Mouse (Mus musculus) ES-Bruce4 (cell line): ENCODE measurements around the gene Ank2. TPM values are rescaled to one million over a fixed set of nuclear protein-coding genes. Genes with fewer than 3 reads are reported as not detected.

Experiments
- H3K27ac ChIP-seq: 2 replicates; pipeline ENCODE4 v1.5.1; 2012; ENCODE audit warnings: low read length, inconsistent platforms; ENCODE audit not compliant: insufficient read depth
- H3K27me3 ChIP-seq: 2 replicates; pipeline ENCODE4 v1.6.1; 2012; ENCODE audit warnings: mild to moderate bottlenecking, low read length, inconsistent platforms; ENCODE audit not compliant: control insufficient read depth, poor library complexity, insufficient read depth, severe bottlenecking
- H3K36me3 ChIP-seq: 2 replicates; pipeline ENCODE4 v1.6.1; 2012; ENCODE audit warnings: inconsistent platforms, mild to moderate bottlenecking, low read length, moderate library complexity; ENCODE audit not compliant: control insufficient read depth, poor library complexity, insufficient read depth, severe bottlenecking
- H3K4me1 ChIP-seq: one replicate; pipeline ENCODE4 v1.8.1; 2011; ENCODE audit warnings: low read length; ENCODE audit not compliant: control insufficient read depth, insufficient read depth
- H3K4me3 ChIP-seq: 2 replicates; pipeline ENCODE4 v1.5.1; 2011; ENCODE audit warnings: low read depth, mild to moderate bottlenecking, low read length
- H3K9ac ChIP-seq: 2 replicates; pipeline ENCODE4 v1.6.1; 2012; ENCODE audit warnings: low read depth, mild to moderate bottlenecking, inconsistent platforms; ENCODE audit not compliant: poor library complexity, severe bottlenecking
- H3K9me3 ChIP-seq: replicated peaks from 2 replicates; pipeline ENCODE4 v1.6.1; 2012; ENCODE audit warnings: mild to moderate bottlenecking, low read length, inconsistent platforms; ENCODE audit not compliant: control insufficient read depth, poor library complexity, insufficient read depth, severe bottlenecking
- CTCF ChIP-seq: IDR thresholded peaks from one replicate; pipeline ENCODE4 v1.8.1; 2011; ENCODE audit warnings: low read depth, low read length
- EP300 ChIP-seq: IDR thresholded peaks from 2 replicates; pipeline ENCODE4 v1.6.1; 2011; ENCODE audit warnings: low read depth, low read length; ENCODE audit not compliant: insufficient read depth
- POLR2A ChIP-seq: IDR thresholded peaks from one replicate; pipeline ENCODE4 v1.8.1; 2011; ENCODE audit warnings: low read length; ENCODE audit not compliant: insufficient read depth
- polyA plus RNA-seq: library from polyadenylated mRNA; stranded (reverse); fragments of >200 nt; gene quantifications from 2 replicates; pipeline ENCODE4 v1.2.4, GENCODE M21; 2011; ENCODE audit warnings: low read depth; ENCODE audit not compliant: missing spikeins, insufficient read depth, insufficient read length

Gene Ank2
- polyA plus RNA-seq, 1 experiment: 29.9 TPM

GRCm38 (mm10) chr3:127460891-127461437, 38.2 kb downstream of the Ank2 start:
- H3K4me3 ChIP-seq: no peak overlapping the region
- H3K9ac ChIP-seq: no peak overlapping the region
- H3K27me3 ChIP-seq: no peaks in the 10 kb centered on the region
- H3K36me3 ChIP-seq: no peaks in the 10 kb centered on the region
- peak overlapping the region; percentile 36 for H3K27ac ChIP-seq
- H3K4me1 ChIP-seq: peaks cover 5% of the 10 kb centered on the region
- no peaks in the 10 kb centered on the region for H3K9me3 ChIP-seq
- TF ChIP-seq EP300: no peak
- TF ChIP-seq POLR2A: no peak
- TF ChIP-seq CTCF: no peak

GRCm38 (mm10) chr3:127459858-127460257, 39.3 kb downstream of the Ank2 start:
- H3K4me1 ChIP-seq: peaks cover 5% of the 10 kb centered on the region
- H3K27ac ChIP-seq: peak overlapping the region; percentile 73
- H3K9ac ChIP-seq: no peak overlapping the region
- H3K36me3 ChIP-seq: no peaks in the 10 kb centered on the region
- H3K9me3 ChIP-seq: no peaks in the 10 kb centered on the region
- no peaks in the 10 kb centered on the region for H3K27me3 ChIP-seq
- no peak overlapping the region for H3K4me3 ChIP-seq
- TF ChIP-seq EP300: peak; percentile 94
- TF ChIP-seq POLR2A: no peak

GRCm38 (mm10) chr3:127458925-127459324, 40.2 kb downstream of the Ank2 start:
- peak overlapping the region; percentile 40 for H3K9ac ChIP-seq
- no peaks in the 10 kb centered on the region for H3K27me3 ChIP-seq
- H3K27ac ChIP-seq: peak overlapping the region; percentile 73
- H3K4me3 ChIP-seq: peak overlapping the region; percentile 45
- no peaks in the 10 kb centered on the region for H3K36me3 ChIP-seq
- H3K4me1 ChIP-seq: peaks cover 3% of the 10 kb centered on the region
- TF ChIP-seq CTCF (no peak), POLR2A (no peak), EP300 (no peak)
- H3K9me3 ChIP-seq: no peaks in the 10 kb centered on the region

GRCm38 (mm10) chr3:127458420-127458798, 40.7 kb downstream of the Ank2 start:
- TF ChIP-seq CTCF: no peak
- no peak for TF ChIP-seq POLR2A
- no peak for TF ChIP-seq EP300
- peak overlapping the region; percentile 73 for H3K27ac ChIP-seq

DNA sequence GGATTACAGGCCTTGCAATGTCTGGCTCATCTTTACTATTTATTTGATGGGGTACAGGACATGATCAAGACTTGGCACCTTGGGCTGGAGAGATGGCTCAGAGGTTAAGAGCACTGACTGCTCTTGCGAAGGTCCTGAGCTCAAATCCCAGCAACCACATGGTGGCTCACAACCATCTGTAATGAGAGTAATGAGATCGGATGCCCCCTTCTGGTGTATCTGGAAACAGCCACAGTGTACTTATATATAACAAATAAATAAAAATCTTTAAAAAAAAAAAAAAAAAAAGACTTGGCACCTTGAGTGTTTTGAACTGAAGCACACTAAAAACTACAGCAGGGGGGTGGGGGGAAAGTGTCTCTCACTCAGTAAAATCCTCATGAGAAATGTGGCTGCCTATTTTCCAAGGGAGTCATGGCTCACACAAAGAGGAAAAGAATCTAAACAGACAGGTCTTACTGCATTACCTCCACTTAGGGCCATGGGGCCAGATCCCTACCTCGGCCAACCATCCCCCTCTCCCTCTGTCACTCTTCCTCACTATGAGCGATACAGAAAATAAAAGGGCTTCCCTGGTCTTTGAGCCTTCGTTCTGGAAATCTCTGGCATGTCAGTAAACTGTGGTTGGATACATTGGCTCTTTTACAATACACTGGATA, 41.3 kb downstream of the Ank2 start:
- Histone ChIP-seq H3K9me3 (no peaks in the 10 kb centered on the region), H3K4me3 (no peak overlapping the region), H3K27ac (peak overlapping the region; percentile 73), H3K36me3 (no peaks in the 10 kb centered on the region), H3K9ac (peak overlapping the region; percentile 40), H3K27me3 (no peaks in the 10 kb centered on the region), H3K4me1 (peaks cover 3% of the 10 kb centered on the region)
- TF ChIP-seq POLR2A (no peak), CTCF (peak; percentile 25), EP300 (no peak)

More at GRCm38 (mm10) chr3:127458420-127458798, 40.7 kb downstream of the Ank2 start:
- Histone ChIP-seq H3K9me3 (no peaks in the 10 kb centered on the region), H3K4me3 (no peak overlapping the region), H3K36me3 (no peaks in the 10 kb centered on the region), H3K9ac (peak overlapping the region; percentile 40), H3K27me3 (no peaks in the 10 kb centered on the region), H3K4me1 (peaks cover 3% of the 10 kb centered on the region)

GRCm38 (mm10) chr3:127453738-127454137, 45.4 kb downstream of the Ank2 start:
- Histone ChIP-seq H3K27ac (peak overlapping the region; percentile 93), H3K4me3 (no peak overlapping the region), H3K9me3 (no peaks in the 10 kb centered on the region), H3K4me1 (no peaks in the 10 kb centered on the region), H3K36me3 (no peaks in the 10 kb centered on the region), H3K9ac (no peak overlapping the region), H3K27me3 (no peaks in the 10 kb centered on the region)
- TF ChIP-seq CTCF (no peak), POLR2A (no peak), EP300 (no peak)
